Mouse (Mus musculus): ENCODE measurements around the gene Kif2a. TPM values are rescaled to one million over a fixed set of nuclear protein-coding genes. Genes with fewer than 3 reads are reported as not detected.

The Kif2a gene
- polyA plus RNA-seq, 1 experiment from 2014 or later = 6.1 TPM

DNA sequence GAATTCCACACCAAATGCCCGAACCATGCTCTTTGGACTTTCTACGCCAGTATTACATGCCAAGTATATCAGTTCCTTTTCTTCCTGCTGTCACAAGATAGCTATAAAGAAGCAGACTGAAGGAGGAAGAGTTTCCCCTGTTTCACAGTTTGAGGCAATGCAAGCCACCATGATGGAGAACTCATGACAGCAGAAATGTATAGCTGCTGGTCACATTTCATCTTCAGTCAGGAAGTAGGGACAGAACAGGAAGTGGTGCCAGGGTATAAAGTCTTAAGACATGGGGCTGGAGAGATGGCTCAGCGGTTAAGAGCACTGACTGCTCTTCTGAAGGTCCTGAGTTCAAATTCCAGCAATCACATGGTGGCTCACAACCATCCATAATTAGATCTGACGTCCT is 5.3 kb upstream of the Kif2a start:
- H3K9ac ChIP-seq (ENCODE audit: low read depth, low read length) = no peak overlapping the region
- peaks cover 5% of the 10 kb centered on the region for H3K4me1 ChIP-seq (ENCODE audit: control insufficient read depth, insufficient read depth, low read length)
- no peak overlapping the region for H3K4me3 ChIP-seq (ENCODE audit: low read length)
- no peak for ATAC-seq
- H3K9me3 ChIP-seq (ENCODE audit: control insufficient read depth, low read length) = no peaks in the 10 kb centered on the region
- H3K27ac ChIP-seq (ENCODE audit: low read length) = no peak overlapping the region
- no peaks in the 10 kb centered on the region for H3K27me3 ChIP-seq (replicated peaks; ENCODE audit: control insufficient read depth, insufficient read depth, low read length)
- H3K36me3 ChIP-seq (ENCODE audit: control insufficient read depth, insufficient read depth, low read length) = no peaks in the 10 kb centered on the region
- H3K4me2 ChIP-seq (ENCODE audit: low read depth, low read length) = no peak overlapping the region
- 74% methylated on average over 4 of the region's 4 CpGs for WGBS

DNA sequence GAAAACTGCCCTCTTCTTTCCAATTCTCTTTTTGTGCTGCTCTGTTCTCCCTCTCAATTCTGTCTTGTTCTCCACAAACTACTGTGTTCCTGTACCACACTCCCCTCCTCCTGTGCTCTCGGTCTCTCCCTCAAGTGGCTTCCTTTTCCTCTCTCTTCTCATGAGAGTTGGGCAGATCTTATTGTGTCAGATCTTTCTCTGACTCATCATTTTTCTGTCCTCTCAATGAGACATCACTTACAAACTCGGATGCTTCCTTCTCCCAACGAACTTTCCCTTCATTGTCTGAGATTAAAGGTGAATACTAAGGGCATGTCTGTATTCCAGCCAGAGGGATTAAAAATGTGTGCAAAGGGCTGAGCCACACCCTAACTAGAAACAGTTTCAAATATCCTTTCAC is 3.7 kb upstream of the Kif2a start:
- Histone ChIP-seq H3K4me3 (ENCODE audit: low read length) (no peak overlapping the region), H3K9me3 (ENCODE audit: control insufficient read depth, low read length) (no peaks in the 10 kb centered on the region), H3K36me3 (ENCODE audit: control insufficient read depth, insufficient read depth, low read length) (no peaks in the 10 kb centered on the region), H3K4me2 (ENCODE audit: low read depth, low read length) (no peak overlapping the region), H3K27ac (ENCODE audit: low read length) (no peak overlapping the region), H3K4me1 (ENCODE audit: control insufficient read depth, insufficient read depth, low read length) (peaks cover 5% of the 10 kb centered on the region), H3K9ac (ENCODE audit: low read depth, low read length) (no peak overlapping the region), H3K27me3 (replicated peaks; ENCODE audit: control insufficient read depth, insufficient read depth, low read length) (no peaks in the 10 kb centered on the region)
- ATAC-seq = no peak
- WGBS = 60% methylated on average over 3 of the region's 3 CpGs

DNA sequence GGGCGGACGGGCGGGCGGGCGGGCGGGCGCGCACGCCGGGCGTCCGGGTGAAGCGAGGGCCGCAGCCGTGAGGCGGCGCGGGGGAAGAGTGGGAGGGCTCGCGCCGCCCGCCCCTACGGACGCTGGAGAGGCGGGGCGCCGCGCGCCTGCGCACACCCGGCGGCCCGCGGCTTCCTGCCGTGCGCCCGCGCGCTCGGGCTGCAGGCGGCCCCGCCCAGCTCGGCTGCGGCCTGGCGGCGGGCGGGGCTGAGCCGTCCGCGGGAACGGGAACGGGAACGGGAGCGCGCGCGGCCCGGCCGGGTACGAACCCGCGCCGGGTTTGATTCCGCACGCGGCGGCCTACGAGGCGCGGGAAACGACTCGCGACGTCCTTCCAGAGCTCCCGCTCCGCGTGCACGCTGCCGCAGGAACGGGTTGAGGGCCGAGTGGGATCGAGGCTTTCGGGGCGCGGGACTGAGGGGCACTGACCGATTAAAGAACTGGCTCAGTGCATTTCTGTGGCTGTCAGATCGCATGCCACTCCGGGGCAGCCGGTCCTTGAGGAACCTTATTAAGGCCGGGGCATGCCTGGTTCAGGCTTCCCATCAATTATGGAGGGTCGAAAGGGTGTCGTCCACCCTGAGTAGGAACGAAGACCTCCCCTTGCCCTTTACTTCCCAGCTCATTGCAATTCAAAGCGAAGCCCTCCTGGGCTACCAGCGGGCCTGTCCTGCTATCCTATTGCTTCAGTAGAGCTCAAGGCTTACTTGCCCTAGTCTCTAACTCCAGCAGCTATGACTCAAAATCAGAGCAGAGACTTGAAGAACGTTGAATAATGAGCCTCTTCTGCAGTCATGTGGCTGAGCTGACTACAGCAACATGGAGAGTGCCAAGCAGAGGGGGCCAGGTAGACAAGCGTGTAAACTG is 593 bp upstream of the Kif2a start:
- Histone ChIP-seq H3K27me3 (replicated peaks; ENCODE audit: control insufficient read depth, insufficient read depth, low read length) (no peaks in the 10 kb centered on the region), H3K9ac (ENCODE audit: low read depth, low read length) (peak overlapping the region; percentile 93)

DNA sequence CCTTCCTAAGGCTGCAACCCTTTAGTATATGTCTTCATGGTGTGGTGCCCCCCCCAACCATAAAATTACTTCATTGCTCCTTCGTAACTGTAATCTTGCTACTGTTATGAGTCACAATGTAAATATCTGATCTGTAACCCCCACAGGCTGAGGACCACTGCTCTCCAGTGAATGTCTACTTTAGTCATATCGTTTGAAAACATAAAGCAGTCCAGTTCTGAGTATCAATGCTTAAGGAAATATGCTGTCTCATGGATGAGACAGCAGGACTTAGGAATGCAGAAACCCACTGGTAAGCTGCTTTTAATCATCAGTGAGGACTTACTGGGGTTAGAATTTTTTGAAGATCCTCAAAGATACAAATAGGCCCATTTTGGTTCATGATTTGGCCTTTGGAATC is 2.5 kb downstream of the Kif2a start:
- H3K36me3 ChIP-seq (ENCODE audit: control insufficient read depth, insufficient read depth, low read length) = no peaks in the 10 kb centered on the region
- no peak overlapping the region for H3K4me2 ChIP-seq (ENCODE audit: low read depth, low read length)
- H3K9ac ChIP-seq (ENCODE audit: low read depth, low read length) = no peak overlapping the region
- no peak overlapping the region for H3K27ac ChIP-seq (ENCODE audit: low read length)
- H3K4me3 ChIP-seq (ENCODE audit: low read length) = no peak overlapping the region
- H3K4me1 ChIP-seq (ENCODE audit: control insufficient read depth, insufficient read depth, low read length) = peaks cover 15% of the 10 kb centered on the region
- 48% methylated on average over 2 of the region's 2 CpGs for WGBS
- H3K9me3 ChIP-seq (ENCODE audit: control insufficient read depth, low read length) = no peaks in the 10 kb centered on the region
- ATAC-seq = no peak
- no peaks in the 10 kb centered on the region for H3K27me3 ChIP-seq (replicated peaks; ENCODE audit: control insufficient read depth, insufficient read depth, low read length)

More for the DNA sequence above, 593 bp upstream of the Kif2a start:
- Histone ChIP-seq H3K36me3 (ENCODE audit: control insufficient read depth, insufficient read depth, low read length) (no peaks in the 10 kb centered on the region), H3K9me3 (ENCODE audit: control insufficient read depth, low read length) (no peaks in the 10 kb centered on the region), H3K27ac (ENCODE audit: low read length) (peak overlapping the region; percentile 94), H3K4me2 (ENCODE audit: low read depth, low read length) (peak overlapping the region; percentile 94), H3K4me1 (ENCODE audit: control insufficient read depth, insufficient read depth, low read length) (peaks cover 17% of the 10 kb centered on the region), H3K4me3 (ENCODE audit: low read length) (peak overlapping the region; percentile 91)
- WGBS = under 1% methylated on average over 72 of the region's 97 CpGs
- ATAC-seq = peak; percentile 97

DNA sequence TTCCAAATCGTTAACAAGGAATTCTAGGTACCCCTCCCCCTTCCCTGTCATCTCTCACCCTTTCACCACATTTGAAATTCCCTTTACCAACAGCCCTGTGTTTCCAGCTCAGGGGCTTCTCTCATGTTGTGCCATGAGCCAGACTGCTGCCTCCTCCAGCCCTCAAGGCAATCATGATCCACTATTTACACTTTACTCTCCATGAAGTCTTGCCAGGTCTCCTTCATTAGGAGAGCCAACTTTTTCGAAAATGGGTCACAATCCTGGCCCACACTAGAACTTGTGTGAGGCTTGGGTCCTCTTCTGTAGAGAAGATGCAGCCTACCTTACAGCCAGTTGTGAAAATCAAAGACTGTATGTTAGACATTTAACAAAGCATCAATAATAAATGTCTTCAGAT is 8.0 kb downstream of the Kif2a start:
- H3K27me3 ChIP-seq (replicated peaks; ENCODE audit: control insufficient read depth, insufficient read depth, low read length) = no peaks in the 10 kb centered on the region
- no peaks in the 10 kb centered on the region for H3K36me3 ChIP-seq (ENCODE audit: control insufficient read depth, insufficient read depth, low read length)
- WGBS = 69% methylated on average over 2 of the region's 2 CpGs
- ATAC-seq = no peak
- no peaks in the 10 kb centered on the region for H3K9me3 ChIP-seq (ENCODE audit: control insufficient read depth, low read length)
- H3K4me1 ChIP-seq (ENCODE audit: control insufficient read depth, insufficient read depth, low read length) = peaks cover 4% of the 10 kb centered on the region; the same call in 1 of the 2 replicates
- no peak overlapping the region for H3K4me3 ChIP-seq (ENCODE audit: low read length)
- no peak overlapping the region for H3K9ac ChIP-seq (ENCODE audit: low read depth, low read length)
- no peak overlapping the region for H3K27ac ChIP-seq (ENCODE audit: low read length)
- no peak overlapping the region for H3K4me2 ChIP-seq (ENCODE audit: low read depth, low read length)

DNA sequence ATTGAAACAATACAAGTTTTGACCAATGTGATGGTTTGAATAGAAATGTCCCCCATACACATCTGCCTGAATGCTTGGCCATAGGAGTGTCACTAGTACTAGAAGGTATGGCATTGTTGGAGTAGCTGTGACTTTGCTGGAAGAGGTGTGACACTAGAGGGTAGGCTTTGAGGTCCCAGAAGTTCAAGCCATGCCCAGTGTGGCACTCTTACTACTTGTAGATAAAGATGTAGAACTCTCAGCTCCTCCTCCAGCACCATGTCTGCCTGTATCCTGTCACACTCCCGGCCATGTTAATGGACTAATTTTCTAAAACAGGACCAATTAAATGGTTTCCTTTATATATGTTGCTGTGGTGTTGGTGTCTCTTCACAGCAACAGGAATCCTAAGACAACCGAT is 10.3 kb downstream of the Kif2a start:
- WGBS = 86% methylated on average over 2 of the region's 2 CpGs
- H3K9me3 ChIP-seq (ENCODE audit: control insufficient read depth, low read length) = no peaks in the 10 kb centered on the region

DNA sequence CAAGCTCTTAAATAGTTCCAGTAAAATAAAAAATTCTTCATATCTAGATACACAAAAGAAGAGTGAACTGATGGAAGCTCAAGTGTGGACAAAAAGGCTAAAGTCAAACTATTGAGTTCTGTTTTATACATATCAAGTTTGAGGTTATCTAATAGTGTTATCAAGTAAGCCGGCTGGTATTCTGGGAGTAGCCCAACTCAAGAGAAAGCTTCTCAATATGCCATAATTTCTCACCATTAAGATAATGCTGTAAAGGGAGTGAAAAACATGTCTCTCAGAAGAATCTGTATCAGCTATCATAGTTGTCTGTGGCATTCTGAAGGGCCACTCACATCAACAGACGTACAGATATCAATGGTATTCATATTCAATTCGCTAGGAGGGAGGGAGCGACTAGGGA is 13.8 kb downstream of the Kif2a start:
- Histone ChIP-seq H3K27ac (ENCODE audit: low read length) (no peak overlapping the region), H3K4me2 (ENCODE audit: low read depth, low read length) (no peak overlapping the region), H3K4me3 (ENCODE audit: low read length) (no peak overlapping the region), H3K36me3 (ENCODE audit: control insufficient read depth, insufficient read depth, low read length) (no peaks in the 10 kb centered on the region), H3K9ac (ENCODE audit: low read depth, low read length) (no peak overlapping the region), H3K9me3 (ENCODE audit: control insufficient read depth, low read length) (no peaks in the 10 kb centered on the region), H3K27me3 (replicated peaks; ENCODE audit: control insufficient read depth, insufficient read depth, low read length) (no peaks in the 10 kb centered on the region), H3K4me1 (ENCODE audit: control insufficient read depth, insufficient read depth, low read length) (no peaks in the 10 kb centered on the region)
- ATAC-seq = no peak
- WGBS = 79% methylated on average over 4 of the region's 4 CpGs

More for the DNA sequence above, 10.3 kb downstream of the Kif2a start:
- Histone ChIP-seq H3K9ac (ENCODE audit: low read depth, low read length) (no peak overlapping the region), H3K4me2 (ENCODE audit: low read depth, low read length) (no peak overlapping the region), H3K4me3 (ENCODE audit: low read length) (no peak overlapping the region), H3K36me3 (ENCODE audit: control insufficient read depth, insufficient read depth, low read length) (no peaks in the 10 kb centered on the region), H3K4me1 (ENCODE audit: control insufficient read depth, insufficient read depth, low read length) (no peaks in the 10 kb centered on the region), H3K27me3 (replicated peaks; ENCODE audit: control insufficient read depth, insufficient read depth, low read length) (no peaks in the 10 kb centered on the region), H3K27ac (ENCODE audit: low read length) (no peak overlapping the region)
- no peak for ATAC-seq

DNA sequence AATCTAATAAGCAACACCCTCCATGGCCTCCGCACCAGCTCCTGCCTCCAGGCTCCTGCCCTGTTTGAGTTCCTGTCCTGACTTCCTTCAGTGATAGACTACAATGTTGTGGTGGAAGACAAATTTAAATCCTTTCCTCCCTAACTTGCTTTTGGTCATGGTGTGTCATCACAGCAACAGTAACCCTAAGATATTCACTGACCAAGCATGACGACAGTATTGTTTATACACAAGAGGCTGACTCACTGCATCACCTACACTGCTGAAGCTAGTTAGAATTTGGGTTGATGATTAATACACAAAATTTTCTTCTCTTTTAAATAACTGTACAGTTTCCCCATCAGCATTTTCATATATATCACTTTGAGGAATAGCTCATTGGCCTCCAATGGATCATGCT is 18.7 kb downstream of the Kif2a start:
- no peak for ATAC-seq
- no peaks in the 10 kb centered on the region for H3K36me3 ChIP-seq (ENCODE audit: control insufficient read depth, insufficient read depth, low read length)
- H3K4me3 ChIP-seq (ENCODE audit: low read length) = no peak overlapping the region
- no peak overlapping the region for H3K4me2 ChIP-seq (ENCODE audit: low read depth, low read length)
- peaks cover 2% of the 10 kb centered on the region; the same call in 1 of the 2 replicates for H3K4me1 ChIP-seq (ENCODE audit: control insufficient read depth, insufficient read depth, low read length)
- H3K9me3 ChIP-seq (ENCODE audit: control insufficient read depth, low read length) = no peaks in the 10 kb centered on the region
- no peak overlapping the region for H3K9ac ChIP-seq (ENCODE audit: low read depth, low read length)
- no peak overlapping the region for H3K27ac ChIP-seq (ENCODE audit: low read length)
- 75% methylated on average over 2 of the region's 2 CpGs for WGBS
- no peaks in the 10 kb centered on the region for H3K27me3 ChIP-seq (replicated peaks; ENCODE audit: control insufficient read depth, insufficient read depth, low read length)

DNA sequence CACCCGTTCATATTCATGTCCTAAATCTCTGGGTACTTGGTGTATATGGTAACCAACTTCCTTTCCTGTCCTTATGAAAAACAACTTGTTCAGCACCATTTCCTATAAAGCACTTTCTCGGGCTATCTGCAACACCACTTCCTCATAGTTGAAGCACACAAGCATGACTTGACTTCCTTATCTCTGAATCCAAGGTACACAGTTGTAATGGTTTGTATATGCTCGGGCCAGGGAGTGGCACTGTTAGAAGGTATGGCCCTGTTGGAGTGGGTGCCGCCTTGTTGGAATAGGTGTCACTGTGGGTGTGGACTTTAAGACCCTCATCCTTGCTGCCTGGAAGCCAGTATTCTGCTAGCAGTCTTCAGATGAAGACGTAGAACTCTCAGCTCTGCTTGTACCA is 23.3 kb downstream of the Kif2a start:
- Histone ChIP-seq H3K27ac (ENCODE audit: low read length) (no peak overlapping the region), H3K9ac (ENCODE audit: low read depth, low read length) (no peak overlapping the region), H3K4me2 (ENCODE audit: low read depth, low read length) (no peak overlapping the region), H3K4me3 (ENCODE audit: low read length) (no peak overlapping the region), H3K36me3 (ENCODE audit: control insufficient read depth, insufficient read depth, low read length) (no peaks in the 10 kb centered on the region), H3K9me3 (ENCODE audit: control insufficient read depth, low read length) (no peaks in the 10 kb centered on the region), H3K27me3 (replicated peaks; ENCODE audit: control insufficient read depth, insufficient read depth, low read length) (no peaks in the 10 kb centered on the region), H3K4me1 (ENCODE audit: control insufficient read depth, insufficient read depth, low read length) (peaks cover 5% of the 10 kb centered on the region; the same call in 1 of the 2 replicates)
- ATAC-seq = peak; percentile 99
- WGBS = 64% methylated on average over 5 of the region's 5 CpGs

Data from intestine, embryonic 16.5 days (tissue).